Comparison of ENCODE assay signal across 16 mouse cellular contexts in the genomic region with DNA sequence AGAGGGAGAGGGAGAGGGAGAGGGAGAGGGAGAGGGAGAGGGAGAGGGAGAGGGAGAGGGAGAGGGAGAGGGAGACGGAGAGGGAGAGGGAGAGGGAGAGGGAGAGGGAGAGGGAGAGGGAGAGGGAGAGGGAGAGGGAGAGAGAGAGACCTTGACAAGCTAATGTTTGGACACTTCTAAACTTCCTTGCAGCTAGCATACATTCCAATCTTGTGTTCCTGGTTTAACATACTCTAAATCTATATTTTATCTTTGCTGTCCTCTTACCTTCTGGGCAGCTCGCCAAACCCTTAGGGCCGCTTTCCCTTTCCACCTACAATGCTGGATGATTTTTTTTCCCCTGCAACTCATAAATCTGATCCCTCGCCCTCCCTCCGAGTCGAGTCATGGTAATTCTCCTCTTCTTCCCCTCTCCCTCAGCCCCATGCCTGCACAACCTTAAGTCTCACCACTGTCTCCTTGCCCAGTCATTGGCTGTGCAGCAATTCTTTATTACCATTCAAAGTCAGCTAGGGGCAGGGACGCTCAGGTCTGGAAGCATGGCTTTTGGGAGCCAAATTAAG.
DNase-seq lines count a peak whose midpoint lies in the region; ATAC-seq and TF ChIP-seq lines count a peak whose summit lies in the region.
"Had no signal": no experiment of that assay in that cellular context is flagged by ENCODE, and none has a peak within 500 bp of the region (broad histone marks: within the 10 kb centered on the region; RNA-seq: fewer than 3 reads in every experiment).

No protein-coding gene starts in this region.

- H3K4me1 ChIP-seq in embryonic facial prominence, embryonic 11.5 days (ENCODE audit: control insufficient read depth, insufficient read depth, low read length) = no peaks in the 10 kb centered on the region
- no peaks in the 10 kb centered on the region for H3K4me1 ChIP-seq in embryonic facial prominence, embryonic 10.5 days
- H3K4me1 ChIP-seq in lung, embryonic 14.5 days (ENCODE audit: insufficient read depth) = no peaks in the 10 kb centered on the region
- no peaks in the 10 kb centered on the region for H3K4me1 ChIP-seq in limb, embryonic 14.5 days (ENCODE audit: control insufficient read depth, insufficient read depth, low read length)
- H3K4me1 ChIP-seq: heart, embryonic 10.5 days; liver, embryonic 15.5 days had no signal

- H3K4me3 ChIP-seq in embryonic facial prominence, embryonic 11.5 days (ENCODE audit: low read depth, low read length) = no peak overlapping the region
- no peak overlapping the region for H3K4me3 ChIP-seq in embryonic facial prominence, embryonic 10.5 days
- no peak overlapping the region for H3K4me3 ChIP-seq in lung, embryonic 14.5 days (ENCODE audit: low read depth, low read length)
- H3K4me3 ChIP-seq in limb, embryonic 14.5 days (replicated peaks; ENCODE audit: low read length) = no peak overlapping the region
- H3K4me3 ChIP-seq: heart, embryonic 10.5 days; liver, embryonic 15.5 days had no signal

- H3K27ac ChIP-seq in embryonic facial prominence, embryonic 11.5 days (replicated peaks; ENCODE audit: low read depth, low read length) = no peak overlapping the region
- H3K27ac ChIP-seq in embryonic facial prominence, embryonic 10.5 days (replicated peaks) = no peak overlapping the region
- no peak overlapping the region for H3K27ac ChIP-seq in lung, embryonic 14.5 days (ENCODE audit: low read depth)
- 0 out of 2 replicates have a peak overlapping the region, but pooled peaks have one; percentile 3 for H3K27ac ChIP-seq in limb, embryonic 14.5 days (replicated peaks; ENCODE audit: low read depth, low read length)
- H3K27ac ChIP-seq: heart, embryonic 10.5 days; hindbrain, postnatal 0 days; liver, embryonic 15.5 days; macrophage had no signal

- 74% methylated on average over 6 of the region's 7 CpGs for WGBS in embryonic facial prominence, embryonic 11.5 days
- 71% methylated on average over 7 of the region's 7 CpGs for WGBS in embryonic facial prominence, embryonic 10.5 days
- WGBS in lung, embryonic 14.5 days = 30% methylated on average over 6 of the region's 7 CpGs
- WGBS in limb, embryonic 14.5 days = 12% methylated on average over 6 of the region's 7 CpGs

- no peak overlapping the region for H3K4me2 ChIP-seq in embryonic facial prominence, embryonic 11.5 days (ENCODE audit: low read depth, low read length)
- no peak overlapping the region for H3K4me2 ChIP-seq in lung, embryonic 14.5 days
- no peak overlapping the region for H3K4me2 ChIP-seq in limb, embryonic 14.5 days (replicated peaks; ENCODE audit: low read depth, low read length, severe bottlenecking)
- H3K4me2 ChIP-seq: liver, embryonic 15.5 days had no signal

- H3K9ac ChIP-seq in embryonic facial prominence, embryonic 11.5 days (replicated peaks; ENCODE audit: low read length) = no peak overlapping the region
- H3K9ac ChIP-seq in lung, embryonic 14.5 days = no peak overlapping the region
- no peak overlapping the region for H3K9ac ChIP-seq in limb, embryonic 14.5 days (ENCODE audit: low read depth, low read length, severe bottlenecking)
- H3K9ac ChIP-seq: liver, embryonic 15.5 days had no signal

- H3K9me3 ChIP-seq in embryonic facial prominence, embryonic 11.5 days (replicated peaks; ENCODE audit: control insufficient read depth, low read length) = no peaks in the 10 kb centered on the region
- H3K9me3 ChIP-seq in embryonic facial prominence, embryonic 10.5 days = no peaks in the 10 kb centered on the region
- H3K9me3 ChIP-seq in lung, embryonic 14.5 days (ENCODE audit: low read depth, low read length) = no peaks in the 10 kb centered on the region
- no peaks in the 10 kb centered on the region for H3K9me3 ChIP-seq in limb, embryonic 14.5 days (ENCODE audit: control insufficient read depth, low read length)
- H3K9me3 ChIP-seq: heart, embryonic 10.5 days; liver, embryonic 15.5 days had no signal

- no peaks in the 10 kb centered on the region for H3K27me3 ChIP-seq in embryonic facial prominence, embryonic 11.5 days (ENCODE audit: control insufficient read depth, insufficient read depth, low read length)
- H3K27me3 ChIP-seq in embryonic facial prominence, embryonic 10.5 days (replicated peaks; ENCODE audit: low read depth, poor library complexity, severe bottlenecking) = no peaks in the 10 kb centered on the region
- no peaks in the 10 kb centered on the region for H3K27me3 ChIP-seq in lung, embryonic 14.5 days (ENCODE audit: insufficient read depth, low read length)
- no peaks in the 10 kb centered on the region for H3K27me3 ChIP-seq in limb, embryonic 14.5 days (ENCODE audit: control insufficient read depth, insufficient read depth, low read length)
- H3K27me3 ChIP-seq: liver, embryonic 15.5 days had no signal

- no peak for TF ChIP-seq POLR2A in limb, embryonic 14.5 days (IDR thresholded peaks at IDR 0.05; ENCODE audit: borderline replicate concordance, extremely low read depth, insufficient read depth, insufficient read length)

- ATAC-seq in embryonic facial prominence, embryonic 11.5 days (replicated peaks; ENCODE audit: insufficient number of reproducible peaks, low FRiP score, low TSS enrichment, low read depth) = 0 out of 2 replicates have a peak, but pooled peaks have one; percentile 44
- ATAC-seq in lung, embryonic 14.5 days (ENCODE audit: insufficient read depth) = no peak
- peak; percentile 68; the same call in 1 of the 2 replicates for ATAC-seq in limb, embryonic 14.5 days (ENCODE audit: low FRiP score, low read depth)
- ATAC-seq: forebrain, embryonic 16.5 days; hindbrain, postnatal 0 days had no signal

- no peak for DNase-seq in embryonic facial prominence, embryonic 11.5 days (ENCODE audit: low spot score)
- no peak for DNase-seq in embryonic facial prominence, embryonic 10.5 days (ENCODE audit: low spot score)
- peak; percentile 55 for DNase-seq in lung, embryonic 14.5 days
- no peak for DNase-seq in lung, adult 18-20 months
- DNase-seq in brain, adult 2 months (ENCODE audit: low read depth, low spot score) = peak; percentile 3
- peak; percentile 73 for DNase-seq in limb, embryonic 14.5 days (ENCODE audit: low spot score)
- DNase-seq in ovary, postnatal 36 days (ENCODE audit: low spot score) = no peak
- no peak for DNase-seq in spleen, postnatal 10 days (ENCODE audit: low spot score in 2 of 2)
- DNase-seq: adrenal gland, postnatal 14 days; B cell, adult 2 months; heart, postnatal 36 days had no signal

- no peak for TF ChIP-seq CTCF in lung, embryonic 14.5 days (IDR thresholded peaks at IDR 0.05; ENCODE audit: low read depth)

- no peaks in the 10 kb centered on the region for H3K36me3 ChIP-seq in embryonic facial prominence, embryonic 11.5 days (replicated peaks; ENCODE audit: control insufficient read depth, insufficient read depth, low read depth, low read length)
- no peaks in the 10 kb centered on the region for H3K36me3 ChIP-seq in embryonic facial prominence, embryonic 10.5 days (replicated peaks)
- no peaks in the 10 kb centered on the region for H3K36me3 ChIP-seq in lung, embryonic 14.5 days (ENCODE audit: insufficient read depth)
- no peaks in the 10 kb centered on the region for H3K36me3 ChIP-seq in limb, embryonic 14.5 days (ENCODE audit: control insufficient read depth, insufficient read depth, low read length)
- H3K36me3 ChIP-seq: heart, embryonic 10.5 days; liver, embryonic 15.5 days had no signal

Comparison
In these comparisons a context has a peak if more than half of its experiments do, and no peak if none do; other contexts are left out.
1. DNase-seq: peak in lung, embryonic 14.5 days (single experiment), brain, adult 2 months (single experiment) and limb, embryonic 14.5 days (single experiment); none in embryonic facial prominence, embryonic 11.5 days (single experiment), embryonic facial prominence, embryonic 10.5 days (single experiment), lung, adult 18-20 months (0 of 2), ovary, postnatal 36 days (single experiment) and spleen, postnatal 10 days (0 of 2).